Mouse (Mus musculus): ENCODE data around the gene Spint4. TPM values are rescaled to one million over a fixed set of nuclear protein-coding genes. Genes with fewer than 3 reads are reported as not detected.
A peak's percentile ranks its signal among the peaks of the same experiment; 100 is the strongest.
"Not testable (repeated sequence)": the region's sequence is repeated elsewhere in the genome, so short reads cannot be mapped to it uniquely, and the experiment has no call there.

Gene Spint4
- total RNA-seq (2015; ENCODE audit: low replicate concordance) (not detected in 2 replicates), total RNA-seq (2017; ENCODE audit: low replicate concordance) (not detected in 2 replicates)

DNA sequence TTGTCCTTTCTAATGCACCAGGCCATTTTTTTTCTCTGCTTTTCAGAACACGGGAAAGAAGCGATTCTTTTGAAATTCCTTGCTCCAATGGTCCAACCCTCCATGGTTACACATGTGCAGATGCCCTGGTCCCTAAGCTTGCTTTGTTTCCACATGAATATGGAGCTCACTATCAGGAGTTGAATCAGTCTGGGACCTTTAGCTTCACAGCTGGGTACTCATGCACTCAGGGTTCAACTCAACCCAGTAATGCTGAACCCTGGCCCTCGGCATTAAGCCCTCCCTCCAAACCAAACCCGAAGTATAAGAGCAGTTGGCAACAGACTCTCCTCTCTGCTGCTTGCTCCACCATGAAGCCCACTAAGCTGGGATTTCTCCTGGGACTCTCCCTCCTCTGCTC lies at the start of gene Spint4:
Gene Spint4, plus strand, starts transcription at position 301 of the 400 bp plus-strand sequence.
- ATAC-seq (replicated peaks; ENCODE audit: low FRiP score, poor library complexity, severe bottlenecking) = no peak

DNA sequence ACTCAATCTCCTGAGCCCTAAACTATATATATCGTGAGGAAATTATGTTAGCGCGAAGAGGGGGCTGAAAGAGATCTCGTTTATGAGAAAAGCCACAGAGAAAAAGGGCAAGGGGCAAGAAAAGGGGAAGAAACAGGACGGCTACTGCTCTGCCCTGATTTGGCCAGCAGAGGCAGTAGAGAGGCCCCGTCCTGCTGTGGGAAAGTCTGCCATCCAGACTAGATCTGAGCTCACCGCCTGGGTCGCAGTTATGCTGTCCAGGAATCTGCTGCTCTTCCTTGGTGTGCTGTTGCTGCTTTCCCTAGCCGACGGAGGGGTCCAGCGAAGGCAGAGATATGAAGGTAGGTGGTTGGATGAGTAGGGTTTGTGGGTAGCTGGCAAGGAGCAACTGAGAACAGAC lies 42.4 kb upstream of the Spint4 start, which contains the start of gene Wfdc10:
Gene Wfdc10, plus strand, starts transcription at position 189 of the 400 bp plus-strand sequence.
- peak; percentile 83 for ATAC-seq (replicated peaks; ENCODE audit: low FRiP score, poor library complexity, severe bottlenecking)

DNA sequence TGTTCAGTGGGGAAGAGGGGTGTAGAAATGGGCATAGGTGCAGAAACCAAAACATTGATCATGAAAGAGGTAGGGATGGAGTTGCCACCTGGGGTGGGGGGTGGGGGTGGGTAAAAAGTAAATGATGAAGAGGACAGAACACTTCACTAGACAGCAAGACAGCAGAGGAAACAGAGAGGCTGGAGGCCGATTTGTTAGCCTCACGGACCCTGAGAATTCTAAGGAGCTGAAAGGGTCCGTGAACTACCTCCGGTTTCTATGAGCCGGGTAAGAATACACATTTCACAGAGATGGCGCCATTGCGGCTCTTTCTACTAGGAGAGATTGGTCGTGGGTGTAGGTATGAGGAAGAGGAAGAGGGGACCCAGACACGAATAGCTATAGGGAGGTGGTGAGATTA lies 41.8 kb upstream of the Spint4 start, which contains the start of gene Wfdc9:
Gene Wfdc9, minus strand, starts transcription at position 101 of the 400 bp plus-strand sequence.
- no peak for ATAC-seq (replicated peaks; ENCODE audit: low FRiP score, poor library complexity, severe bottlenecking)

GRCm38 (mm10) chr2:164664851-164665250 lies 33.5 kb upstream of the Spint4 start:
- ATAC-seq (replicated peaks; ENCODE audit: low FRiP score, poor library complexity, severe bottlenecking) = no peak

- no peak for ATAC-seq (replicated peaks; ENCODE audit: low FRiP score, poor library complexity, severe bottlenecking)
Measured at GRCm38 (mm10) chr2:164670261-164670660, 28.0 kb upstream of the Spint4 start.

GRCm38 (mm10) chr2:164670938-164671337 lies 27.4 kb upstream of the Spint4 start:
- ATAC-seq (replicated peaks; ENCODE audit: low FRiP score, poor library complexity, severe bottlenecking) = no peak

- no peak for ATAC-seq (replicated peaks; ENCODE audit: low FRiP score, poor library complexity, severe bottlenecking)
Measured at GRCm38 (mm10) chr2:164673987-164674386, 24.3 kb upstream of the Spint4 start, which contains the start of gene Wfdc11. Gene Wfdc11 (minus strand): TSS chr2:164674087.

DNA sequence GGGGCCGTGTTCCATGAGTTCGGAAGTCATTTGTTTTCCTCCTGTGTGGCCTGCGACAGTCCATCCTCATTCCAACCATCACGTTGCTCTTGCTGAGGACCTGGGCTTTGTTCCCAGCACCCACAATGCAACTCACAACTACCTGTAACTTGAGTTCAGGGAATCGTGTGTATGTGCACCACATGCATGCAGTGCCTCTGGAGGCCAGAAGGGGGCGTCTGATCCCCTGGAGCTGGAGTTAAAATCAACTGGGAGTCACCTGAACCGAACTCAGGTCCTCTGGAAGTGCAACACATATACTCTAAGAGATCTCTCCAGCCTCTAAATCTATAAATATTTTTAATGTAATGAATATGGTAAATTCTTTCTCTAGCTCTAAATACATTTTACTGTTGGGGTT lies 22.2 kb upstream of the Spint4 start:
- no peak for ATAC-seq (replicated peaks; ENCODE audit: low FRiP score, poor library complexity, severe bottlenecking)

DNA sequence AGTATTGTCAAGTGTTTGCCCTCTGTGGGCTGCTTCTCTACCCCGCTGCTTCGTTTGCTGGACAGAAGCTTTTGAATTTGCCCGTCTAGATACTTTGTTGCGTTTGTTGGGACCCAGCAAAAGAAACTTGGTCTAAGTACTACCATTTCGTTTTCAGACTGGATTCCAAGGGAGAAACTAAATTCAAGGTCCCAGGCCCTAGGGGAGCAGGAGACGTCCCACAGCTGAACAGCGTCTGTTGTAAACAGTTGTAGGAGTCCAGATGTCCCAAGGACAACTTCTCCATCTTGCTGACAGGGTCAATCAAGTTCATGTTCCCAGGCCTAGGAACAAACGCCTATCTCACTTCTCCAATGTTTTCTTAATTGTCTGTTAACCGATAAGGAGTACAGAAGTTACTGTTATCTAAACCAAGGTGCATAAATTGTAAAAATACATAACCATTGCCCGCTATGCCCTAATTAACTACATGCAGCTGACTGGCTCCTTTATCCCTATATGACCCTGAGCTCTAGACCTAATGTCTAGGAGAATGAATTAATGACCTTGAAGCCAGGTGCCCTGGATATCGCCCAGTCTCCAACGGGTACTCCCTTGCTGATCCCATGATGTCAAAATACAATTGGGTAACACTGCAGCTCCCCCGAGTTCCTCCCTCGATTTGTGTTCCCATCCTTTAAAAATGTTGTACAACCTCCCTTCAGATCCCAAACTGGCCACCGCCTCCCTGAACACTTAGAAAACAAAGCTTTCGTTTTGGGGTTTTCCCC lies 21.2 kb upstream of the Spint4 start:
- no peak for ATAC-seq (replicated peaks; ENCODE audit: low FRiP score, poor library complexity, severe bottlenecking)

DNA sequence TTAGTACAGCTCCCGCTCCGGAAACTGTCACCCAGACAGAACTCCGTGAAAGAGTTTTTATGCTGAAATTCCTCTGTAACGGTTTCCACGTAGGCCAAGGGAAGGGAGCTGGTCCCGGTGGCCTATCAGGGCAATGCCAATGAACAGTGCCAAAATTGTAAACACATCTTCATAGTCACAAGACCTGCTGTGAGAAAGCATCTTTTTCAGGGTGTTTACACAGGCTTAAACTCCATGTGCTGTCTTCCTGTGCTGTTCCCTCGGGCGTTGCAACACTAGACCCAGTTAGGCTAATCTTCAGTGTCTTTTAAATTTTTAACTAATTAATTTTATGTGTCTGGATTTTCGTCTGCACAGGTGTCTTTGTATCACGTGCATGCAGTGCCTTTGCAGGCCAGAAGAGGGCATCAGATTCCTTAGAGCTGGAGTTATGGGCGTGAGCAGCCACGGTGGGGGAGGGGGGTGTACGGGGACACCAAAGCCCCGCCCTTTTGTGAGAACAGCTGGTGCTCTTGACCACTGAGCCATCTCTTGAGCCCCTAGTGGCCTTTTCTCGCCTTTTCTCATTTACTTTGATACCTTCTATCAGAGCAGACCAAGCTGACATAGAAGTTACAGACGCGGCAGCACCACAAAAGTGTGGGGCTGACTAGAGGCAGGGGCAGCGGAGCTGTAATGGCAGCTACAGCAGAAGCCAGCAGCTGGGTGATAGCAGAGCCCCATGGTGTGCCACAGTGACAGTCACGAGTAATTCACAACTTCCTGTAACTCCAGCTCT lies 19.3 kb upstream of the Spint4 start:
- ATAC-seq (replicated peaks; ENCODE audit: low FRiP score, poor library complexity, severe bottlenecking) = peak; percentile 73

DNA sequence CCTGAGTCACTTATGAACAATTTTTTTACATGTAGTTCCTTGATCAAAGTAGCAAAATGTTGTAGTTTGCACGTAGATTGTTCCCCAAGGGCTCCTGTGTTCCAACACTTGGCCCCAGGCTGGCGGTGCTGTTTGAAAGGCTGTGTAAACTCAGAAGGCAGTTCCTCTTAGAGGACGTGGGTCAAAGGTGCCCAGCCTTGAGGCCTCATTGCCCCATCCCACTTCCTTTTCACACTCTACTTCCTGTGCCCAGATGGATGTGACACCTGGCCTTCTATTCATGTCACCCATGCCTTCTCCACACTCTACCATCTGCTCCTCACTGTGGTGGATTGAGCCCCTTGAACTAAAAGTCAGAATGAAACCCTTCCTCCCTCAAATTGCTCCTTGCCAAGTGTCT lies 18.4 kb upstream of the Spint4 start:
- ATAC-seq (replicated peaks; ENCODE audit: low FRiP score, poor library complexity, severe bottlenecking) = no peak

- ATAC-seq (replicated peaks; ENCODE audit: low FRiP score, poor library complexity, severe bottlenecking) = no peak
Measured at GRCm38 (mm10) chr2:164684807-164685206, 13.5 kb upstream of the Spint4 start, which contains the start of gene Wfdc13. Gene Wfdc13 (plus strand): TSS chr2:164685107.

GRCm38 (mm10) chr2:164700959-164701358 lies 2.7 kb downstream of the Spint4 start:
- no peak for ATAC-seq (replicated peaks; ENCODE audit: low FRiP score, poor library complexity, severe bottlenecking)

DNA sequence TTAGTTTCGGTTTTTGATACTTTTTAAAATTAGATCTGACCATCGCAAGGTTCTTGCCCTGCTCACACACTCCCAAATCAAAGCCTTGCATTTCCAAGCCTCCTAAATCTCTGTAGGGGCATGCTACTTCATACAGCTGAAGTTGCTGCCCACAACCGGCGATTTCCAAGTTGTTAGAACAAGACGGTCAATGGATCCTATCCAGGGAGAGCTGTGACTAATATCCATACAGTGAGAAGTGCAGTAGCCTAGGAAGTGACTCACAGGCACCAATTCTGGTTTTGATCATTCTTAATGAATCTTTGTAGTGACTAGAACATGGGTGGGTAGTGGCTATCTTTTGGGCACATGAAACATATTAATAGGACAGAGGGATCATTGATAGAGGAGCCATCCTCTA lies 3.5 kb downstream of the Spint4 start:
- ATAC-seq (replicated peaks; ENCODE audit: low FRiP score, poor library complexity, severe bottlenecking) = no peak

DNA sequence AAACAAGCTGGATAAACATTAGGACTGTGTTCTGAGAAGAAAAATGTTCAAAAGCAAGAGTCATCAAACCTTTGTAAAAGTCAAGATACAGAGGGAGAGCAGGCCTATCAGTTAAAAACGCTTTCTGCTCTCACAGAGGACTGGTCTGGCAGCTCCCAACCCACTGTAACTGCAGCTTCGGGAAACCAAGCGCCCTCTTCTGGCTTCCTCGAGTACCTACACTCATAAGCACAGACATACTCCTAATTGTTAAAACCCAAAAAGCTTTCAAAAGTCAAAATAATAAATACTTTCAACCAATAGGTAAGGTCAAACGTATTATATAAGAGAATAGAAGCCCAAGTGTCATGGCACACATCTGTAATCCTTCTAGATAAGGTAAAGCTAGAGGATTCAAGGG lies 5.9 kb downstream of the Spint4 start:
- no peak for ATAC-seq (replicated peaks; ENCODE audit: low FRiP score, poor library complexity, severe bottlenecking)

GRCm38 (mm10) chr2:164705328-164705727 lies 7.0 kb downstream of the Spint4 start:
- ATAC-seq (replicated peaks; ENCODE audit: low FRiP score, poor library complexity, severe bottlenecking) = no peak

DNA sequence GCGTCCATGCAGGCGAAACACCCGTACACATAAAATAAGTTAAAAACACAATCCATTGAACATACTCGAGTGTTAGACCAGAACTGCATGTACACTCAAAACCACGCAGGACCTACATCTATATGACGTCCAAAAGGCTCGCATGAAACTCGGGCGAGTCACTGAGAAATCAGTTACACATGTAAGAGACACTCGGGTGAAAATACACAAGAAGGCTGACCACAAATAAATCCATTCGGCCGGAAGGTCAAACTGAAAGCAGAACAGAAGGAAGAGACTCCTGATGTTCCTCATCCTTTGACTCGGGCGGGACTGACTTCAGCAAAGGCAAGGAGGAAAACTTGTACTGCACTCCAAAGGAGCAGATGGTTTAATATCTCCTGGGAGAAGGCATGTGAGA lies 7.7 kb downstream of the Spint4 start:
- ATAC-seq (replicated peaks; ENCODE audit: low FRiP score, poor library complexity, severe bottlenecking) = no peak

DNA sequence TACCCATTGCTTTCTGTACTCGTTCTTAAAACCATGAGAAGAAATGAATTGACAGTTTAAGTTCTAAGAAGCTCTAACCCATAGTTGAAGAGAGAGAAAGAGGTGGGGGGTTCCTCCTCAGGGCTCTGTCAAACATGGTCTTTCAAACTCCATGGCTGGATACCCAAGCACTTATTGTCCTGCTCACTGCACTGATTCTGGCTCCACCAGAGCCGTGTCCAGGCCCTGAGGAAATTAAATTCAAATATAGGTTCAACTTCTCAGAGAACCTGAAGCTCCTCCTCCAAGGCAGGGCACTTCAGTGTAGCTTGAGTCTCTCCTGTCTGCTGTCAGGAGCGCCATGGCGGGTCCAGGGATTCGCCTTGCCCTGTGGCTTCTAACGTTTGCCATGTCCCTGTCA lies 16.7 kb downstream of the Spint4 start, which contains the start of gene Spint5:
Gene Spint5, plus strand, starts transcription at position 301 of the 400 bp plus-strand sequence.
- no peak for ATAC-seq (replicated peaks; ENCODE audit: low FRiP score, poor library complexity, severe bottlenecking)

DNA sequence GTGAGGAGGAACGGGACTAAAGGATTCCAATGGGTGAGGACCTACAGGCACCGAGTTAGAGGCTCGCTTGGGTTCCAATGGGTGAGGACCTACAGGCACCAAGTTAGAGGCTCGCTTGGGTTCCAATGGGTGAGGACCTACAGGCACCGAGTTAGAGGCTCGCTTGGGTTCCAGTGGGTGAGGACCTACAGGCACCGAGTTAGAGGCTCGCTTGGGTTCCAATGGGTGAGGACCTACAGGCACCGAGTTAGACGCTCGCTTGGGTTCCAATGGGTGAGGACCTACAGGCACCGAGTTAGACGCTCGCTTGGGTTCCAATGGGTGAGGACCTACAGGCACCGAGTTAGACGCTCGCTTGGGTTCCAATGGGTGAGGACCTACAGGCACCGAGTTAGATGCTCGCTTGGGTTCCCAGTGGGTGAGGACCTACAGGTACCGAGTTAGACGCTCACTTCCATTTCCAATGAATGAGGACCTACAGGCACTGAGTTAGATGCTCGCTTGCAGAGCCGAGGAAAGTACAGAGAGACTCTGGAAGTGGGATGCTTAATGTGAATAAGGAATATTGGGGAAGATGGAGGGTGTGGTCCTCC lies 18.0 kb downstream of the Spint4 start:
- ATAC-seq (replicated peaks; ENCODE audit: low FRiP score, poor library complexity, severe bottlenecking) = not testable (repeated sequence)

GRCm38 (mm10) chr2:164723276-164723675 lies 25.0 kb downstream of the Spint4 start:
- ATAC-seq (replicated peaks; ENCODE audit: low FRiP score, poor library complexity, severe bottlenecking) = no peak

All from erythroid progenitor cell, adult 5-6 weeks (primary cell).